Mouse (Mus musculus) liver, embryonic 12.5 days (tissue): ENCODE measurements around the gene Dhx8. TPM values are rescaled to one million over a fixed set of nuclear protein-coding genes. Genes with fewer than 3 reads are reported as not detected.

ENCODE experiments used
- ATAC-seq: fragments of 200-750 bp; cut with Nextera tagmentation; 2 replicates; pipeline ENCODE4 v1.8.0; 2017; ENCODE audit warnings: moderate number of reproducible peaks, mild to moderate bottlenecking, moderate library complexity
- H3K27ac ChIP-seq: fragments of 300-500 bp; sonication (generic); 2 replicates; pipeline ENCODE4 v1.5.1; 2016; ENCODE audit warnings: mild to moderate bottlenecking
- H3K27me3 ChIP-seq: fragments of 300-500 bp; sonication (generic); replicated peaks from 2 replicates; pipeline ENCODE4 v1.6.1; 2016; ENCODE audit warnings: mild to moderate bottlenecking, moderate library complexity
- H3K36me3 ChIP-seq: fragments of 300-500 bp; sonication (generic); 2 replicates; pipeline ENCODE4 v1.6.1; 2016; ENCODE audit warnings: mild to moderate bottlenecking, moderate library complexity
- H3K4me1 ChIP-seq: fragments of 300-500 bp; sonication (generic); 2 replicates; pipeline ENCODE4 v1.6.1; 2016
- H3K4me2 ChIP-seq: fragments of 300-500 bp; sonication (generic); 2 replicates; pipeline ENCODE4 v1.6.1; 2016; ENCODE audit warnings: mild to moderate bottlenecking, moderate library complexity
- H3K4me3 ChIP-seq: fragments of 300-500 bp; sonication (generic); 2 replicates; pipeline ENCODE4 v1.5.1; 2016; ENCODE audit warnings: mild to moderate bottlenecking, moderate library complexity
- H3K9ac ChIP-seq: fragments of 300-500 bp; sonication (generic); 2 replicates; pipeline ENCODE4 v1.6.1; 2016; ENCODE audit warnings: mild to moderate bottlenecking, moderate library complexity
- H3K9me3 ChIP-seq: fragments of 300-500 bp; sonication (generic); replicated peaks from 2 replicates; pipeline ENCODE4 v1.6.1; 2016; ENCODE audit warnings: mild to moderate bottlenecking, moderate library complexity
- WGBS: fragments of 180-500 bp; shearing (Covaris S2); methylation state at CpG from one replicate; pipeline ENCODE4 v1.1.7; 2016; ENCODE audit not compliant: insufficient replicate concordance; 5-methylcytosine and 5-hydroxymethylcytosine counted together
- polyA plus RNA-seq: library from polyadenylated mRNA; unstranded; fragments of >200 nt; fragmentation: Nextera tagmentation; extraction: Ambion mirVana; gene quantifications from 2 replicates; pipeline ENCODE4 v1.2.1, GENCODE M21; 2016

The Dhx8 gene
- polyA plus RNA-seq: 25.6 and 26.3 TPM in 2 replicates

DNA sequence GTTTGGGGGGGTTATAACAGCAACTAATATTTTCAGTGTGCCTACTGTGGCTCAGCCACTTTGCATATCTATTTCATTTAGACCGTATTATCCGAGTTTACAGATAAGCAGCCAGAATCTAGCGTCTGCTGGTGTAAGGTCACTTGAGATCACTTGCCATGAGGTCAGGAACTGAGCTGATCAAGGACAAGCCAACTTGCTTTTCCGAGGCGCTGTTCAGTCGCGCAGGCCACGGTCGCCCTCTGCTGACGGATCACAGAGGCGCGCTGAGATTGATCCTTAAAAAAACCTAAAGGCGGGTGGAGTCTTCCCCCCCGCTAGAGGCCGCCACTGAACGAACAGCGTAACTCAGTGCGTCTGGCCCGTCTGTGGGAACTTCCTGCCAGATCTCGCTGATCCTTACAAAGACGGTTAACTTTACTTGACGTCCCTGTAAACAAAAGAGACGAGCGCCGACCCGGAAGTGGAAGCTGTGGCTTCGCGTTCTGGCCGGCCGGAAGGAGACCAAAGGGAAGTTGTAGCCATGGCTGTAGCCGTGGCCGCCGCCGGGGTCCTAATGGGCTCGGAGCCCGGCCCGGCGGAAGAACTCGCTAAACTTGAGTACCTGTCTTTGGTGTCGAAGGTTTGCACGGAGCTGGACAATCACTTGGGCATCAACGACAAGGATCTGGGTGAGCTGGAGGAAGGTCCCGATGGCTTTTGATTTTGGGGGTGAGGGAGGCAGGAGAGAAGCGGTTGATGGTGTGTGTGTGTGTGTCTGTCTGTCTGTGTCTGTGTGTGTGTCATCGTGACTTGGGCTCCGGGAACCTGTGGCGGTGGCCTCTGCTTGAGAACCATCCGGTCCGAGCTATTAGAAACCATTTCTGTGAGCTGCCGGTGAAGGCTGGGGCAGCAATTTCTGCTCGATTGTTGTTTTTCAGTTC lies at the start of gene Dhx8:
TSS of gene Dhx8 (plus strand) at position 402 of the 923 bp plus-strand sequence.
- Histone ChIP-seq H3K36me3 (peaks cover 36% of the 10 kb centered on the region), H3K9me3 (no peaks in the 10 kb centered on the region), H3K4me2 (peak within 1 kb of the TSS; percentile 81), H3K4me3 (peak within 1 kb of the TSS; percentile 87), H3K27ac (peak within 1 kb of the TSS; percentile 85), H3K9ac (peak within 1 kb of the TSS; percentile 86), H3K27me3 (no peaks in the 10 kb centered on the region), H3K4me1 (peaks cover 21% of the 10 kb centered on the region)
- peak; percentile 98 for ATAC-seq
- under 1% methylated on average over 51 of the region's 51 CpGs for WGBS

DNA sequence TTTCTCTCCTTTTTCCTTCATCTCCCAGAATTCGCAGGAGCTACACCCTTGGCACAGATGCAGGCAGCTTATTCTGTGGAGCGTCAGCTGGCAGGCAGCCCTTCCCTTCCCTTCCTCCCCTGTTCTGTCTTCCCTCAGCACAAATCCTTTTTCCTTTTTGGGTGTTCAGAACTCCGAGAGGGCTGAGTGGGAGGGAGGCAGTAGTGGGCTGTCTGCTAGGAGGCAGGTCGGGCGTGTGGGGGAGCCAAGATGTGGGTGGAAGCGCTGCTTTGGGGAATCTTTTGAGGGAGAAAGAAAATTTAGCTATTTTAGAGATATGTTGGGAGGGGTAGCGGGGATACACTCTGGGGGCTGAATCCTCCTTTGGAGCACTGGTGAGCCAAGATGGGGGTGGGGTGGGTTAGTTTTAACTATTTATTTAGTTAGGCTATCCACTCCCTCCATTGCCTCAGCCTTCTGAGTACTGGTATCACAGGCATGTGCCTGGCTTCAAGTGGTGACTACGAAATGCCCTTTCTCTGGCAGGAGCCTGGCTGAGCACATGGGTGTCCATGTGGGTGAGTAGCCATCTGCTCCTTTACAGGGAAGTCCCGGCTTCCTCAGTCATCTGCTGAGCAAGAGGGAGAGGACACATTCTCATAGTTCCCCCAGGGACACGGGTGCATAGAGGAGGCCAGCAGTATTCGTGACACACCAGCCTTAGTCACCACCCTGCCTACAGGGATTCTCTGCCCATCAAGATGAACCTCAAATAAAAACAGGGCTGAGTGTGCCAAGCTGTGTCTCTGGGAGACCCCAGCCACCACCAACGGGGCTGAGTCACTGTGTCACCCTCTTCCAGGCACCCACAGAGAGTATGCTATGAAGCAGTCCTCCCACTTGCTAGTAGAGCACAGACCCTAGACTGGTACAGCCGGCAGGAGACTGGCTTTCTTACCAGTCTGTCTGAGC lies 45.1 kb upstream of the Dhx8 start:
- ATAC-seq: no peak
- H3K9ac ChIP-seq: no peak overlapping the region
- H3K27me3 ChIP-seq: peaks cover 20% of the 10 kb centered on the region; the same call in 1 of the 2 replicates
- H3K27ac ChIP-seq: peak overlapping the region; percentile 22; the same call in 1 of the 2 replicates
- H3K36me3 ChIP-seq: no peaks in the 10 kb centered on the region
- H3K4me3 ChIP-seq: no peak overlapping the region
- H3K4me1 ChIP-seq: no peaks in the 10 kb centered on the region
- H3K9me3 ChIP-seq: no peaks in the 10 kb centered on the region
- WGBS: 63% methylated on average over 13 of the region's 13 CpGs
- H3K4me2 ChIP-seq: no peak overlapping the region

DNA sequence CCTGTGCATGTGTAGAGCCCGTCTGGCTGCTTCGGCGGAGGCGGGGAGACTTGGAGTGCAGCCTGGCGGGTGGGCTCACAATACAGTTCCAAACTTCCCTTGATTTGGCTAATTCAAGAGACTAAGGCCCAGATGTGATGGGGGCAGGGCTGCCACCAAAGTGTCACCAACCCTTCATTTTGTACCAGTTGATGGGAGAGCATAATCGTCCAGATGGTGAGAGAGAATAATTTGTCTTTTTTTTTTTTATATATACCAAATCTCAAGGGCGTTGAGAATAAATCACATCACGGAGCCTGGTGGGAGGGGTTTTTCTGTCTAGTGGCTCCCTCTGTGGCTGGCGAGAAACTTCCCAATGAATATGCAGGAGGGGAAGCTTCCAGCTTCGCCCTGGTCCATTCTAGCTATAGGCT lies 43.0 kb upstream of the Dhx8 start:
- H3K36me3 ChIP-seq: no peaks in the 10 kb centered on the region

DNA sequence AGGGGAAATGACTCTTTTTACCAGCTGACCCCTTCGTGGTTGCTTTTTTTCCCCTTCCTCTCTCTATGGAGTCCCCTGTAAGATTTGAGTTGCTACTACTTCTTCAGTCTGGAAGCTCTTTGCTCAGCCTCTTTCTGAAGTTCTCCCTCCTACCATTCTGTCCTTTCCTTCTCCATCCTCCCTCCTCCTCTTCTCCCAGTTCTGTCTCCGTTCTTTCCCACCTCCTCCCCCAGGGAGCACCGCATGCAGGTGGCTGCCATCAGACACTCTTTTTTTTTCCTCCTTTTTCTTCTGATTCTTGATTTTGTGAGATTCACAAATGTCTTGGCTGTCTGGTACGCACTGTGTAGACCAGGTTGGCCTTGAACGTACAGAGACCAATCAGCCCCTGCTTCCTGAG lies 42.4 kb upstream of the Dhx8 start:
- no peak overlapping the region for H3K4me2 ChIP-seq

More for the DNA sequence above, 43.0 kb upstream of the Dhx8 start:
- Histone ChIP-seq H3K9ac (no peak overlapping the region), H3K27ac (no peak overlapping the region), H3K4me2 (no peak overlapping the region), H3K27me3 (peaks cover 20% of the 10 kb centered on the region; the same call in 1 of the 2 replicates), H3K4me1 (0 out of 2 replicates have a peak, but pooled peaks cover 3% of the 10 kb centered on the region), H3K9me3 (no peaks in the 10 kb centered on the region), H3K4me3 (no peak overlapping the region)
- WGBS: 63% methylated on average over 10 of the region's 10 CpGs
- ATAC-seq: no peak

DNA sequence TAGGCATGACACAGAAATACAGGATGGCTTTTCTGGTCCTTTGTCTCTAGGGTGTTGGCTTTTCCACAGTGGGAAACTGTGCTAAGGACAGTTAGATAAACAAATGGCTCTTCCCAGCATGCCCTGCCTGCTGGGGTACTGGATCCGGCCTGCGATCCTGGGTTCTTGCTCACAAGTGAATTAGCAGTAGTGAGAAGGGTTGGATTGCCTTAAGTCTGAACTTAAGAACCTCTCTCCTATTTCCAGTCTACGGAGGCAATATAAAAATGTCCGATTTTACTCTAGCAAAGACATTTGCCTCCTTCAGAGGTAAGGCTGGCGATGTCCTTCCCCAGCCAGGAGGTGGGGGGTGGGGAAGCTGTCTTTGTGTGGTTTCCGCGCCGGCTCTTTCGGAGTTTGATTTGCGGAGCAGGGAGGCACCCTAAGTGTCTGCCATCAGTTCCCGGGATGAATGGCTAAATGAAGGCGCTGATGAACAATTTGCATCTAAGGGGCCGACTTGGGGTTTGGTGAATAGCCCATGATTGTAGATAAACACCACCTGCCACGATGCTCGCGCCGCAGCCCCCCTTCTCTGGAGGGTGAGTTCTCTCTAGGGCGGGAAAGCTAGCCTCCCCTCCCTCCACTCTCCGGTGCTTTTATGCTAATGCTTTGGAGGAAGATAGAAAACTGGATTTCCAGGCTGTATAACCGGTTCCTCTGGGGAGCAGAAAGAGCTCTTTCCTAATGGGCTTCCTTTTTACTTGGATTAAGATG lies 36.6 kb upstream of the Dhx8 start:
- peak overlapping the region; percentile 57 for H3K9ac ChIP-seq
- ATAC-seq: peak; percentile 48

More for the DNA sequence above, 42.4 kb upstream of the Dhx8 start:
- H3K9ac ChIP-seq: no peak overlapping the region
- H3K36me3 ChIP-seq: no peaks in the 10 kb centered on the region
- ATAC-seq: no peak
- H3K27ac ChIP-seq: no peak overlapping the region
- whole genome bisulfite sequencing: 61% methylated on average over 5 of the region's 5 CpGs
- no peaks in the 10 kb centered on the region for H3K9me3 ChIP-seq
- peaks cover 8% of the 10 kb centered on the region for H3K4me1 ChIP-seq
- H3K4me3 ChIP-seq: no peak overlapping the region
- peaks cover 20% of the 10 kb centered on the region; the same call in 1 of the 2 replicates for H3K27me3 ChIP-seq

DNA sequence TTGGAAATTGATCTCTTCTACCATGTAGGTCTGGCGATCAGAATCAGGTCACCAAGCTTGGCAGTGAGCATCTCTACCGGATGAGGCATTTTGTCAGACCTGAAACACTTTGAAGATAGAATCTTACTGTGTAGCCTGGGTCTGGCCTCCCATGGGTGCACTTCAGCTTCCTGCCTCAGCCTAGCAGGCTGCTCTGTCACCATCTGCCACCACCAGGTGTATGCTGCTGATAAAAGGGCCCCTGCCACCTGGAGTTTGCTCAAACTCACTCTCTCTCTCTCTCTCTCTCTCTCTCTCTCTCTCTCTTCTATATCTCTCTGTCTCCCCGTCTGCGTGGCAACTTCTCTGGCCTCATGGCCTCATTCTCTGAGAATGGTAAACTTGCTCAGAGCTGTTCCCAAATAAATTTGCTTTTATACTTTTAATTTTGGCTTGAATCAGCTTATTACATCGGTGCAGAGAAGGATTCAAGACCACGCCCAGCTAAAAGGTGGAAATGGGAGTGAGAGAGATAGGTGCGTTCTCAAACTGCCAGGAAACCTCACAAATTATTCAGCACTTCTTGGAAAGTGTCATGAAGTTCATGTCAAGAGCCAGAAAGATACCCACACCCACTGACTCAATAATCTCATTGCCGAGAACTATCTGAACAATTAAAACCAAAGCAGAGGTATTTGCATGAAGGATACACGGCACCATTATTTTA lies 35.4 kb upstream of the Dhx8 start:
- Histone ChIP-seq H3K27ac (peak overlapping the region; percentile 59), H3K27me3 (no peaks in the 10 kb centered on the region), H3K9me3 (0 out of 2 replicates have a peak, but pooled peaks cover 5% of the 10 kb centered on the region), H3K36me3 (no peaks in the 10 kb centered on the region), H3K4me3 (no peak overlapping the region), H3K9ac (no peak overlapping the region; the same call in 1 of the 2 replicates), H3K4me1 (peaks cover 52% of the 10 kb centered on the region), H3K4me2 (peak overlapping the region; percentile 65)
- peak; percentile 85 for ATAC-seq
- WGBS: 34% methylated on average over 9 of the region's 9 CpGs

More for the DNA sequence above, 36.6 kb upstream of the Dhx8 start:
- WGBS: 6% methylated on average over 20 of the region's 20 CpGs
- H3K4me1 ChIP-seq: peaks cover 52% of the 10 kb centered on the region
- no peaks in the 10 kb centered on the region for H3K36me3 ChIP-seq
- H3K9me3 ChIP-seq: 0 out of 2 replicates have a peak, but pooled peaks cover 5% of the 10 kb centered on the region
- H3K27ac ChIP-seq: peak overlapping the region; percentile 59
- 0 out of 2 replicates have a peak, but pooled peaks cover under 1% of the 10 kb centered on the region for H3K27me3 ChIP-seq
- H3K4me2 ChIP-seq: peak overlapping the region; percentile 65
- H3K4me3 ChIP-seq: peak overlapping the region; percentile 37

DNA sequence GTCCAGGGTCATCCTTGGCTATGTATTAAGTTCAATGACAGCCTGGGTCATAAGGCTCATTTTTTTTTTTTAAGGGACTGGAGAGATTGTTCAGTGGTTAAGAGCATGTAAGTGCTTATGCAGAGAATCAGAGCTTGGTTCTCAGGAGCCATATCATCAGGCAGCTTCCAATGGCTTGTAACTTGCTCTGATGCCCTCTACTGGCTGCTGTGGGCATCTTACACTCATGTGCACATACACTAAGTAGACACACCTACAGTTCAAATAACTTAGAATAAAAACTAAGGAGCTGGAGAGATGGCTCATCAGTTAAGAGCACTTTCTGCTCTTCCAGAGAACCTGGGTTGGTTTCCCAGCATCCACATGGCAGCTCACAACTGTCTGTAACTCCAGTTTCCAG lies 34.6 kb upstream of the Dhx8 start:
- H3K9me3 ChIP-seq: 0 out of 2 replicates have a peak, but pooled peaks cover 5% of the 10 kb centered on the region
- peak overlapping the region; percentile 65 for H3K4me2 ChIP-seq
- no peaks in the 10 kb centered on the region for H3K27me3 ChIP-seq
- H3K9ac ChIP-seq: no peak overlapping the region
- H3K4me1 ChIP-seq: peaks cover 52% of the 10 kb centered on the region
- no peak for ATAC-seq
- no peaks in the 10 kb centered on the region for H3K36me3 ChIP-seq
- no peak overlapping the region for H3K4me3 ChIP-seq
- H3K27ac ChIP-seq: peak overlapping the region; percentile 59

DNA sequence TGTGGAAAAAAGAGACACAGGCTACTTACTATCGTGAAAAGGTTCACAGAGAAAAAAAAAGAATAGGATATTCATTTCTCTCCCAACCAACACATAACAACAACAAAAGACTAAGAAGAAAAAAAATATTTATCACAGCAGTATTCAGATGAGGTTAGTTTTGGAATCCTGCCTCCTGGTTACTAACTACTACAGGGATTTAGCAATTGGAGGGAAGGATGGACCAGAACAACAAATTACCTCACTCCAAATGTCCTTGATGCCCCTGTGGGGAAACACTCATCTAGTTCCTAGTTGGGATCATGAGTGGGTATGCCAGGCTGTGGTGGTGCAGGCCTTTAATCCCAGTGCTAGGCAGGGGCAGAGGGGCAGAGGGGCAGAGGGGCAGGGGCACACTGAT lies 33.2 kb upstream of the Dhx8 start:
- Histone ChIP-seq H3K9ac (no peak overlapping the region), H3K27me3 (no peaks in the 10 kb centered on the region), H3K27ac (no peak overlapping the region), H3K9me3 (0 out of 2 replicates have a peak, but pooled peaks cover 5% of the 10 kb centered on the region), H3K4me3 (no peak overlapping the region), H3K4me1 (peaks cover 50% of the 10 kb centered on the region), H3K36me3 (no peaks in the 10 kb centered on the region), H3K4me2 (no peak overlapping the region)
- no peak for ATAC-seq
- WGBS: 81% methylated on average over 1 of the region's 1 CpGs

DNA sequence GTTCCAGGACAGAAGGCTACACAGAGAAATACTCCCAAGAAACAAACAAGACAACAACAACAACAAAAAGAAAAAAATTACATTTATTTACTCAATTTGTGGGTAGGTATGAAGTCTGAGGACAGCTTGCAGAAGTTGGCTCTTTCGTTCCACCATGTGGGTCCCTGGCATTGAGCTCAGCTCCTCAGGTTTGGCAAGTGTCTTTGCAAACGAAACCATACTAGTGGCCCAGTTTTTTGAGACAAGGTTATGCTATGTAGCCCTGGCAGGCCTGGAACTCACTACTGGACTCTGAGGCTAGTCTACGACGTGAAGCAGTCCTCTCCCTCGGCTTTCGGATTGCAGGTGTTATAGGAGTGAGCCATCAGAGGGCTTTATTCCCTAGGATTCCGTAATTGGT lies 32.7 kb upstream of the Dhx8 start:
- H3K4me1 ChIP-seq: peaks cover 47% of the 10 kb centered on the region
- no peak overlapping the region for H3K27ac ChIP-seq
- no peak overlapping the region for H3K9ac ChIP-seq
- no peak overlapping the region for H3K4me3 ChIP-seq
- no peaks in the 10 kb centered on the region for H3K27me3 ChIP-seq
- no peaks in the 10 kb centered on the region for H3K36me3 ChIP-seq
- H3K9me3 ChIP-seq: 0 out of 2 replicates have a peak, but pooled peaks cover 5% of the 10 kb centered on the region
- 67% methylated on average over 7 of the region's 7 CpGs for WGBS
- ATAC-seq: no peak
- H3K4me2 ChIP-seq: no peak overlapping the region

DNA sequence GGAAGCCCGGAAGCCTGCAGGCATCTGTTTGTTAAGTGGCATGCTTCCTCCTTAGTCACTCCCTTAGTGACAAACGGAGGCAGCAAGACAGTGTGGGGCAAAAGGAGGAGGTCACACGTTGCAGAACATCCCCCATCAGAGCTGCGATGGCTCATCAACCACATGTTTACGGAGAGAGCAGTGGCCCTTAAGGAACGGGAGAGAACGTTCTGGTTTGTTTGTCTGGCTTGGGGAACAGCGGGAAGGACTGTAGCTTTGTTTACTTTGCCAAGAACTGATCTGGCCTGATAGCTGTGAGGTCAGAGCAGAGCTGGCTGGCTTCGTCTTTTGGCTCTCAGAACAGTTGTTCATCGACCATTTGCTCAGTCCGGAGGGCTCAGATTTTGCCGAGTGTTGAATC lies 32.3 kb upstream of the Dhx8 start:
- Histone ChIP-seq H3K27ac (no peak overlapping the region), H3K4me2 (peak overlapping the region; percentile 6; the same call in 1 of the 2 replicates), H3K4me1 (peaks cover 43% of the 10 kb centered on the region), H3K36me3 (no peaks in the 10 kb centered on the region), H3K9ac (no peak overlapping the region), H3K4me3 (no peak overlapping the region), H3K9me3 (0 out of 2 replicates have a peak, but pooled peaks cover 5% of the 10 kb centered on the region), H3K27me3 (no peaks in the 10 kb centered on the region)
- WGBS: 28% methylated on average over 12 of the region's 12 CpGs
- no peak for ATAC-seq
